Mouse (Mus musculus) liver, embryonic 12.5 days (tissue): ENCODE data around the gene Gm17019. TPM values are rescaled to one million over a fixed set of nuclear protein-coding genes. Genes with fewer than 3 reads are reported as not detected.
"Not testable (repeated sequence)": the region's sequence is repeated elsewhere in the genome, so short reads cannot be mapped to it uniquely, and the experiment has no call there.

Source experiments
- ATAC-seq: fragments of 200-750 bp; cut with Nextera tagmentation; 2 replicates; pipeline ENCODE4 v1.8.0; 2017; ENCODE audit warnings: moderate number of reproducible peaks, mild to moderate bottlenecking, moderate library complexity
- H3K27ac ChIP-seq: fragments of 300-500 bp; sonication (generic); 2 replicates; pipeline ENCODE4 v1.5.1; 2016; ENCODE audit warnings: mild to moderate bottlenecking
- H3K27me3 ChIP-seq: fragments of 300-500 bp; sonication (generic); replicated peaks from 2 replicates; pipeline ENCODE4 v1.6.1; 2016; ENCODE audit warnings: mild to moderate bottlenecking, moderate library complexity
- H3K36me3 ChIP-seq: fragments of 300-500 bp; sonication (generic); 2 replicates; pipeline ENCODE4 v1.6.1; 2016; ENCODE audit warnings: mild to moderate bottlenecking, moderate library complexity
- H3K4me1 ChIP-seq: fragments of 300-500 bp; sonication (generic); 2 replicates; pipeline ENCODE4 v1.6.1; 2016
- H3K4me2 ChIP-seq: fragments of 300-500 bp; sonication (generic); 2 replicates; pipeline ENCODE4 v1.6.1; 2016; ENCODE audit warnings: mild to moderate bottlenecking, moderate library complexity
- H3K4me3 ChIP-seq: fragments of 300-500 bp; sonication (generic); 2 replicates; pipeline ENCODE4 v1.5.1; 2016; ENCODE audit warnings: mild to moderate bottlenecking, moderate library complexity
- H3K9ac ChIP-seq: fragments of 300-500 bp; sonication (generic); 2 replicates; pipeline ENCODE4 v1.6.1; 2016; ENCODE audit warnings: mild to moderate bottlenecking, moderate library complexity
- H3K9me3 ChIP-seq: fragments of 300-500 bp; sonication (generic); replicated peaks from 2 replicates; pipeline ENCODE4 v1.6.1; 2016; ENCODE audit warnings: mild to moderate bottlenecking, moderate library complexity
- WGBS: fragments of 180-500 bp; shearing (Covaris S2); methylation state at CpG from one replicate; pipeline ENCODE4 v1.1.7; 2016; ENCODE audit not compliant: insufficient replicate concordance; 5-methylcytosine and 5-hydroxymethylcytosine counted together
- polyA plus RNA-seq: library from polyadenylated mRNA; unstranded; fragments of >200 nt; fragmentation: Nextera tagmentation; extraction: Ambion mirVana; gene quantifications from 2 replicates; pipeline ENCODE4 v1.2.1, GENCODE M21; 2016

Gm17019 gene
- polyA plus RNA-seq, 1 experiment from 2014 or later: not detected

DNA sequence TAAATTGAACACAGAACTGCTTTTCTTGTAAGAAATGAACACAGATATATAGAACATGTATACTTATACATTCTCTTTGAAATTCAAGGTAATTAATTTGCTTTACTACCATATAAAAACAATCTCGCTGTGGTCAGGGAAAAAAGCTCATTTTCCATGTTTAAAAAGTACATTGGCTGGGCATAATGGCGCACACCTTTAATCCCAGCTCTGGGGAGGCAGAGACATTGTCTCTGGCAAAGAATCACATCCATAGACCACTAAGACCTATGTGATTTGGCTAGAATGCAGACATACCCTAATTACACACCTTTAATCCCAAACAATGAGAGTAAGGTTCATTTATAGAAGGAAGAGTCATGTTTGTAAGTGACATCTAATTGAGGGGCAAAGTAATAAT lies 12.7 kb downstream of the Gm17019 start:
- not testable (repeated sequence) for H3K36me3 ChIP-seq, H3K4me1 ChIP-seq, H3K27ac ChIP-seq, H3K27me3 ChIP-seq, H3K9ac ChIP-seq, ATAC-seq, H3K4me3 ChIP-seq, H3K4me2 ChIP-seq
- peaks cover 11% of the 10 kb centered on the region; the same call in 1 of the 2 replicates for H3K9me3 ChIP-seq
- WGBS: 59% methylated on average over 2 of the region's 2 CpGs

DNA sequence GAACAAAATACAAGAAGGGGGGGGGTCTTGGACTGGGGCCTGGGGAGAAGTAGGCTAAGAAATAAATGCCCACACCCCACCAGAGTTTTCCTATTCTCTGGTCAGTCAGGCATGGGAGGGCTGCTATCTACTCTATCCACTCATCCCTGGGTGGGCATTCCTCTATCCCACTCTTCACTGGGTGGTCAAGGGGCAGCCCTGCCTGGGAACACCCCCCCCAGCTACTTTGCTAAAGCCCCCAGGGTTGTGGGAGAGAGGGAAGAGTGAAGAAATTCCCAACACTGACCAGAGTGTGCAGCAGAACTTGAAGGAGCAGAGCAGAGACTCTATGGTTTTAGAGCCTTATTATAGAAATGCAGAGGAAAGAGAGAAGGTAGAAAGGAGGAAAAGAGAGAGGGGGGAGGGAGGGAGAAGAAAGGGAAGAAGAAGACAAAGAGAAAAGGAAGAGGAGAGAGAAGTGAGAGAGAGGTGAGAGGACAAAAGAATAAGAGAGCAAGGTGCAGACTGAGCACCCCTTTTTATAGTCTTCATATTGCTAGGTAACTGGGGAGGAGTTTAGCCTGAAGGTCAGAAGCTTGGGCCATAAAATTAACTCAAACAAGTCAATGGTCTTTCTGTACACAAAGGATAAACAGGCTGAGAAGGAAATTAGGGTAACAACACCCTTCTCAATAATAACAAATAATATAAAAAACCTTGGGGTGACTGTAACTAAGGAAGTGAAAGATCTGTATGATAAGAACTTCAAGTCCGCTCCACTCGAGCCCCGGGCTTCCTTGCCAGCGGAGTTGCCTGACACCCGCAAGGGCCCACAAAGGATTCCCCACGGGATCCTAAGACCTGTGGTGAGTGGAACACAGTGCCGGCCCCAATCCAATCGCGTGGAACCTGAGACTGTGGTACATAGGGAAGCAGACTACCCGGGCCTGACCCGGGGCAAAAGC lies 21.9 kb downstream of the Gm17019 start:
- 71% methylated on average over 11 of the region's 11 CpGs for WGBS
- not testable (repeated sequence) for H3K4me2 ChIP-seq, H3K4me1 ChIP-seq, H3K27ac ChIP-seq, H3K9ac ChIP-seq, H3K27me3 ChIP-seq, H3K36me3 ChIP-seq, H3K4me3 ChIP-seq
- peaks cover 17% of the 10 kb centered on the region for H3K9me3 ChIP-seq
- ATAC-seq: peak; percentile 24; the same call in 1 of the 2 replicates

DNA sequence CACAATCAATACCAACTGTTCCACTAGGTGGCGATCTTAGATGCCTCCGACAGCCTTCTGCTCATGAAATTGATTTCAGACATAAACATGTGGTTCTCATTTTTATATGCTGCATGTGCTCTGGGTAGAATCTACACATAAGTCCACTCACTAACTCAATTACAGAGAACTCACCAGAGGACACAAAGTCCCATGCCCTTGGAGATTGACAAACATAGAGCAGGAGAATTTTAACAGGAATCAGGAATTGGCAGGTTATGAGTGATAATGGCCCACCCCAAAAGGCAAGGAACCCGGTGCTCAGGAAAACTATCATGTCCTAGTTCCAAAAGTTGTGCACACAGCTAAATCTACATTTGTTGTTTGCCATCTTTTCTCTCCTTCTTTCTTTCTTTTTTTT lies 25.9 kb downstream of the Gm17019 start:
- not testable (repeated sequence) for H3K27me3 ChIP-seq, ATAC-seq
- 43% methylated on average over 3 of the region's 3 CpGs for WGBS

DNA sequence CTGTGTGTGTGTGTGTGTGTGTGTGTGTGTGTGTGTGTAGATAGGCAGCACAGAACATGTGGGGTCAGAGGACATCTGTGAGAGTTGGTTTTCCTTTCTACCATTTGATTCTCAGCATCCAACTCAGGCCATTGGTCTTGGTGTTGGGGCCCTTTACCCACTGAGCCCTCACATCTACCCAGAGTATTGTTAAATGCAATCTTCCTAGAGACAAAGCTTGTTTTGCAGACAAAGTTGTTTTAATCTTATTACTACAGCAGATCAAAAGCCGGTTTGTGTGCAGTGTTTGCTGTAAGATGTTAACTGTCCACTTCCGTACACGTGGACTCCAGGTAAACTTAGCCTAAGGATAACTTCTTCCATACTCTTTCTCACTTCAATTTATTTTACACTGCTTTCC lies 26.5 kb downstream of the Gm17019 start:
- H3K4me2 ChIP-seq, H3K27me3 ChIP-seq, H3K27ac ChIP-seq, ATAC-seq, H3K9ac ChIP-seq, H3K4me3 ChIP-seq, H3K36me3 ChIP-seq, H3K4me1 ChIP-seq: not testable (repeated sequence)
- whole genome bisulfite sequencing: 56% methylated on average over 3 of the region's 3 CpGs
- H3K9me3 ChIP-seq: peaks cover 25% of the 10 kb centered on the region

More for the DNA sequence above, 25.9 kb downstream of the Gm17019 start:
- not testable (repeated sequence) for H3K27ac ChIP-seq, H3K36me3 ChIP-seq, H3K4me1 ChIP-seq, H3K4me3 ChIP-seq, H3K9ac ChIP-seq, H3K4me2 ChIP-seq
- H3K9me3 ChIP-seq: peaks cover 29% of the 10 kb centered on the region

DNA sequence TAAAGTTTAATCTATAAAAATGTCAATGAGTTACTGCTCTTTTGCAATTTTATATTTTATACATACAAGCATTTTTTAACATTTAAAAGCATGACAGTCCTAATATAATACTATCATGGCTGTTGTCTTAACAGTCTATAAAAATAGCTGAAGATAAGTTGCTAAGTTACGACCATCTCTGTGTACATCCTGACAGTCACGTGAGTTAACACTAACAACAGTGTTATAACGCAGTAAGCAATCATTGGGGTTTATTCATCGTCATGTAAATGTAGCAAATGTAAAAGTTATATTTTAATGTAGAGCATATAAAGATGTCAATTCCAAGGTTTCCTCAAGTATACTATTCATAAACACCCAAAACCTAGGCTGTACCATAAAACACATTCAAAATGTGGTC lies 27.2 kb downstream of the Gm17019 start:
- not testable (repeated sequence) for H3K9ac ChIP-seq, H3K27ac ChIP-seq, H3K36me3 ChIP-seq, H3K4me2 ChIP-seq, H3K27me3 ChIP-seq, H3K4me1 ChIP-seq, ATAC-seq, H3K4me3 ChIP-seq
- 56% methylated on average over 3 of the region's 4 CpGs for WGBS
- peaks cover 18% of the 10 kb centered on the region for H3K9me3 ChIP-seq

DNA sequence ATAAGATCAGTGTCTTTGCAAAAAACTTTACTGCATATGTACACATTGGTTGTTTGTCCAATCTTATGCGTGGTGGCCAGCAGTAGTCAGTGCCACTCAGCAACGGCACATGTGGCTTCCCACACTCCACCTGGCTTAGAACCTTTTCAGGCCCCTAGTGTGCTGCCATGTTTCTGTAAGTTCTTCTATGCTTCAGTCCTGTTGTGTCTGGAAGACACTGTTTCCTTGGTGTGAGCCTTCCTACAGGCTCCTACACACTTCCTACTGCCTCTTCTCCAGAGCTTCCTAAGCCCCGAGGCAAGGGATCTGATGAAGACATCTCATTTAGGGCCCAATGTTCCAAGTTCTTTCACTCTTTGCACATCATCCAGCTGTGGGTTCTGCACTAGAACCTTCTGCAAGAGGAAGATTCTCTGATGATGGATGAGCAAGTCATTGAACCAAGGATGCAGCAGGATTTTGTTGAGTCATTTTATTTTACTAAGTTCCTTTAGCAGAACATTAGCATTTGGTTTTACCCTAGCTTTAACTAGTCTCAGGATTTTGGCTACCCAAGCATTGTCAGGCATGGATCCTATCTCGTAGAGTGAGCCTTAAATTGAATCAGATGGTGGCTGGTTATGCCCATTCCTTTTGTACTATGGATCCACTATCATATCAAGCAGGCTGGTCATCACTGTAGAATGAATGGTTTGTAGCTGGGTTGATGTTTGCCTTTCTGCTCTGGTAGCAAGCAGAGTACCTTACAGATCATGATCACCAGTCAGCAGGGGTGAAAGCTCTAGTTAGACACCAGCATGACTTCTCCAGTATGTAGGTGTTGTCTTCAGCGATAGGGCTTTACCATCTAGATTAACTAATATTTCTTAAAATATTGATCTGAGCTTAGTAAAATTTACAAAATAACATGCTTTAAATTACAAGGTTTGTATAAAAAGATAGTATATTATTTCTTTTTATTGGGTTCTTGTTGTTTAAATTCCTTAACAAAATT lies 27.9 kb downstream of the Gm17019 start:
- not testable (repeated sequence) for H3K36me3 ChIP-seq, H3K27me3 ChIP-seq, H3K9ac ChIP-seq, H3K4me1 ChIP-seq, H3K4me2 ChIP-seq, H3K27ac ChIP-seq, H3K4me3 ChIP-seq
- peak; percentile 85 for ATAC-seq
- WGBS: 57% methylated on average over 5 of the region's 5 CpGs
- peaks cover 22% of the 10 kb centered on the region for H3K9me3 ChIP-seq

DNA sequence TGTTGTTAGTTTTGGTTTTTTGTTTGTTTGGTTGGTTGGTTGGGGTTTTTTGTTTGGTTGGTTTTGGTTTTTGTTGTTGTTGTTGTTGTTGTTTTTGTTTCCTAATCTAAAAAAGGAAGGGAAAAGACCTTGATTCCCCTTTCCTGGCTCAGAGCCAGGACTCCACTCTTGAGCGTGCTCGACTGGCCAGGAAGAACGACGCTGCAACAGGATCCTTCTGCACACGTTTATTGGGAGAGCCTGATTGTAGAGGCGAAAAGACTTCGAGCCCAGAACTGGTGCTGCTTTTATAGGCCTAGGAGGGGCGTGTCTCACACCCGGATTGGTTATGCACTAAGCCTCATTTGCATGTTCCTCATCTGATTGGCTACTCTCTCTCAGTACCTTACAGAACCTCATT lies 34.7 kb downstream of the Gm17019 start:
- H3K27me3 ChIP-seq, H3K36me3 ChIP-seq, H3K4me3 ChIP-seq, H3K27ac ChIP-seq, H3K4me1 ChIP-seq, ATAC-seq, H3K4me2 ChIP-seq, H3K9ac ChIP-seq: not testable (repeated sequence)
- 65% methylated on average over 9 of the region's 9 CpGs for WGBS
- peaks cover 25% of the 10 kb centered on the region for H3K9me3 ChIP-seq

DNA sequence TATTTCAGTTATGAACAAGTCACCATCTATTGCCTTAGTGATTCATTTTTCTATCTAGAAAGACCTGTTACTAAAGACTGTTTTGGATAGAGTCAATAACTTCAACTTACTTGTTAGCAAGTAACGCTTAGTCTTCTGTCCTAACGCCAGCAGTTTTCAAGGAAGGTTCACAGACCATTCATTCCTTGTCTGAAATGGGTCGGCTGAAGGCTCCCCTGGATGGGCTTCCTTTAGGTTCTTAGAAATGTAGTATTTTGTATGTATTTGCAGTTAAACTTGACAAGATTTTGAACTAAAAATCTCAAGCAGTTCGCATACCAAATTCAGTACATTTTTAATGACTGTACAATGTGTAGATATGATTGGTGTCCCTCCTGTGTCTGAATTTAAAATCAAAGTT lies 35.2 kb downstream of the Gm17019 start:
- WGBS: 71% methylated on average over 4 of the region's 4 CpGs
- H3K9me3 ChIP-seq: peaks cover 24% of the 10 kb centered on the region

DNA sequence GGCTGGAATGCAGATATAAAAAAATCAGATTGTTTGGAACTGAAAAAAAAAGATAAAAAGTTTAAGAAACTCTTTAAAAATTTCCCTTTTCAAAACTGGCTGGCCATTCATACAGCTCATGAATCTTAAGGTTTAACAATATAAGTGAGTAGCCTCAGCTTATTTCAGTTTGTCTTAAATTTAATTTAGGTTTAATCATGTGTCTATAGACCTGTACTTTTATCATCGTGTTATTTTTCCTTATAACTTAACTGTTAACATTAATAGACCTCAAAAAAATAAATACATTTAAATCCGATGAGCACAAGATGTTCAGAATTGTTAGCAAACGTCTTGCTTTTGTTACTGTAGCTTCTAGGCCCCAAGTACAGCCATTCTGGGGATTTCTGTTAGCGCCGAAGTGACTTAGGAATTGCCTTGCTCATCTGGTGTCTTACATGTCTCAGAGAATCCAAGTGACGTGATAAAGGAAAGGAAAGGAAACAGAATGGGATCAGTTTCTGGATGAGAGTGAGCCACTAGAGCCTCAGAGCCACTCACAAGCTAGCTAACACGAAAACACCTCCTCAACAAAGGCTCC lies 36.0 kb downstream of the Gm17019 start:
- not testable (repeated sequence) for H3K4me1 ChIP-seq, H3K4me3 ChIP-seq, ATAC-seq, H3K27ac ChIP-seq, H3K4me2 ChIP-seq, H3K9ac ChIP-seq, H3K36me3 ChIP-seq, H3K27me3 ChIP-seq
- H3K9me3 ChIP-seq: peaks cover 20% of the 10 kb centered on the region
- 53% methylated on average over 7 of the region's 7 CpGs for WGBS

More for the DNA sequence above, 35.2 kb downstream of the Gm17019 start:
- ATAC-seq, H3K27ac ChIP-seq, H3K9ac ChIP-seq, H3K4me3 ChIP-seq, H3K27me3 ChIP-seq, H3K36me3 ChIP-seq, H3K4me2 ChIP-seq, H3K4me1 ChIP-seq: not testable (repeated sequence)

DNA sequence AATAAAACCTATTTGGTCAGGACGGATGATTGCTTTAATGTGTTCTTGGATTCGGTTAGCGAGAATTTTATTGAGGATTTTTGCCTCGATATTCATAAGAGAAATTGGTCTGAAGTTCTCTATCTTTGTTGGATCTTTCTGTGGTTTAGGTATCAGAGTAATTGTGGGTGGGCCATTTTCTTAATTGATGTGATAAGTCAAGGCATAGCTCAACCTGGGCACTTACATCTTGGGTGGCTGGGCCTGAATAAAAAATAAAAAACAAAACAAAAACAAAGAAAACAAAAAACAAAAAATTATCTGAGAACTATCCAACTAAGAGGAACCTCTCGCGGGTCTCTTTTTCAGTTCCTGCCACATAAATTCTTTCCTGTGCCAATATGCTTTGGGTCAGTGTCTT lies 38.7 kb downstream of the Gm17019 start:
- H3K36me3 ChIP-seq, ATAC-seq, H3K27me3 ChIP-seq, H3K27ac ChIP-seq, H3K4me2 ChIP-seq, H3K4me1 ChIP-seq, H3K9ac ChIP-seq, H3K4me3 ChIP-seq: not testable (repeated sequence)
- H3K9me3 ChIP-seq: peaks cover 16% of the 10 kb centered on the region
- WGBS: 71% methylated on average over 6 of the region's 6 CpGs

DNA sequence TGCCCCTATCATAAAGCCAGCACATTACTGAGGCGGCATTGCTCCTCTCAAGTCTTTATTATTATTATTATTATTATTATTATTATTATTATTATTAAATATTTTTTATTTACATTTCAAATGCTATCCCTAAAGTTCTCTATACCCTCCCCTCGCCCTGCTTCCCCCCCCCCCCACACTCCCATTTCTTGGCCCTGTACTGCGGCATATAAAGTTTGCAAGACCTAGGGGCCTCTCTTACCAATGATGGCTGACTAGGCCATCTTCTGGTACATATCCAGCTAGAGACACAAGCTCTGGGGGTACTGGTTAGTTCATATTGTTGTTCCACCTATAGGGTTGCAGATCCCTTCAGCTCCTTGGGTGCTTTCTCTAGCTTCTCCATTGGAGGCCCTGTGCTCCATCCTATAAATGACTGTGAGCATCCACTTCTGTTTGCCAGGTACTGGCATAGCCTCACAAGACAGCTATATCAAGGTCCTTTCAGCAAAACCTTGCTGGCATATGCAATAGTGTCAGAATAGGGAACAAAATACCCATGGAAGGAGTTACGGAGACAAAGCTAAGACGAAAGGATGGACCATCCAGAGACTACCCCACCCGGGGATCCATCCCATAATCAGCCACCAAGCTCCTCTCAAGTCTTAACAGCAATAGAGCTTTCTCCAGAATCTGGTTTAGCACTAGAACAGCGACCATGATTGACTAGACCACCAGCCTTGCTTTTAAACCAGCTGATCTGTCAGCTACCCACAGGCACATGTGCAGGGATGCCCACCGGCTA lies 42.2 kb downstream of the Gm17019 start:
- not testable (repeated sequence) for H3K27ac ChIP-seq, ATAC-seq

More for the DNA sequence above, 42.2 kb downstream of the Gm17019 start:
- H3K36me3 ChIP-seq, H3K27me3 ChIP-seq, H3K4me1 ChIP-seq, H3K9me3 ChIP-seq, H3K4me3 ChIP-seq, H3K9ac ChIP-seq, H3K4me2 ChIP-seq: not testable (repeated sequence)
- 67% methylated on average over 8 of the region's 8 CpGs for WGBS
